7 mouse cellular contexts compared by ENCODE assay signal in genomic region chr8:124947865-124948732, GRCm38 (mm10). TPM values are rescaled to one million over a fixed set of nuclear protein-coding genes. Genes with fewer than 3 reads are reported as not detected.
DNase-seq lines count a peak whose midpoint lies in the region; ATAC-seq lines count a peak whose summit lies in the region.

No protein-coding gene starts in this region.

- peak; percentile 60 for DNase-seq in Muller cell, postnatal 12 days (ENCODE audit: inconsistent ontology term)
- peak; percentile 61 for DNase-seq in cerebellum, adult 11 months
- DNase-seq in left cerebral cortex, postnatal 36 days (ENCODE audit: low spot score in 2 of 2): peak; percentile 54 to 60
- DNase-seq in mesoderm, embryonic 11.5 days (ENCODE audit: low read depth, low spot score): peak; percentile 45
- peak; percentile 23 for DNase-seq in spleen, adult 12 weeks (ENCODE audit: low spot score)

- no peaks in the 10 kb centered on the region for H3K9me3 ChIP-seq in forebrain, embryonic 15.5 days
- H3K9me3 ChIP-seq in hindbrain, embryonic 12.5 days (replicated peaks): no peaks in the 10 kb centered on the region

- peak; percentile 44 for ATAC-seq in forebrain, embryonic 15.5 days (replicated peaks)
- peak; percentile 59 for ATAC-seq in hindbrain, embryonic 12.5 days (ENCODE audit: low FRiP score)

- WGBS in forebrain, embryonic 15.5 days: under 1% methylated on average over 67 of the region's 67 CpGs
- WGBS in hindbrain, embryonic 12.5 days: under 1% methylated on average over 67 of the region's 67 CpGs

- intact Hi-C loops in left cerebral cortex, postnatal 36 days (cut with DNase I): loop anchor here (2.0 to 5.0 kb wide), 2 partner anchors 65 to 84 kb away; partner anchors contain the start of gene Tsnax

- no peaks in the 10 kb centered on the region for H3K27me3 ChIP-seq in forebrain, embryonic 15.5 days
- no peaks in the 10 kb centered on the region for H3K27me3 ChIP-seq in hindbrain, embryonic 12.5 days

- peak overlapping the region; percentile 83 for H3K4me2 ChIP-seq in forebrain, embryonic 15.5 days (replicated peaks)
- H3K4me2 ChIP-seq in hindbrain, embryonic 12.5 days (replicated peaks): peak overlapping the region; percentile 69

- peak overlapping the region; percentile 90 for H3K4me3 ChIP-seq in forebrain, embryonic 15.5 days
- peak overlapping the region; percentile 86 for H3K4me3 ChIP-seq in hindbrain, embryonic 12.5 days

- no peaks in the 10 kb centered on the region for H3K36me3 ChIP-seq in forebrain, embryonic 15.5 days
- no peaks in the 10 kb centered on the region for H3K36me3 ChIP-seq in hindbrain, embryonic 12.5 days

- peak overlapping the region; percentile 82 for H3K9ac ChIP-seq in forebrain, embryonic 15.5 days (replicated peaks)
- H3K9ac ChIP-seq in hindbrain, embryonic 12.5 days: peak overlapping the region; percentile 97

- H3K27ac ChIP-seq in forebrain, embryonic 15.5 days (replicated peaks): peak overlapping the region; percentile 96
- H3K27ac ChIP-seq in hindbrain, embryonic 12.5 days: peak overlapping the region; percentile 98

- H3K4me1 ChIP-seq in forebrain, embryonic 15.5 days: peaks cover 54% of the 10 kb centered on the region
- peaks cover 52% of the 10 kb centered on the region for H3K4me1 ChIP-seq in hindbrain, embryonic 12.5 days

RNA-seq across cellular contexts. Expression of gene Egln1, which starts 1.0 kb away (rescaled TPM):
- 20.0 and 20.9 TPM in 2 replicates for polyA plus RNA-seq in forebrain, embryonic 15.5 days (2015; fragmentation: Nextera tagmentation; extraction: Ambion mirVana)
- 17.3 and 17.5 TPM in 2 replicates for polyA plus RNA-seq in hindbrain, embryonic 12.5 days (2016; fragmentation: Nextera tagmentation; extraction: Ambion mirVana)
- 10 to 100 TPM; 67.3 to 72.4 TPM for total RNA-seq in left cerebral cortex, postnatal 36 days (2021)

RNA-seq across cellular contexts. Expression of gene Sprtn, which starts 50.4 kb away (rescaled TPM):
- polyA plus RNA-seq in forebrain, embryonic 15.5 days (2015; fragmentation: Nextera tagmentation; extraction: Ambion mirVana): 11.9 and 12.0 TPM in 2 replicates
- 15.2 and 17.0 TPM in 2 replicates for polyA plus RNA-seq in hindbrain, embryonic 12.5 days (2016; fragmentation: Nextera tagmentation; extraction: Ambion mirVana)
- total RNA-seq in left cerebral cortex, postnatal 36 days (2021): 10 to 100 TPM; 11.5 to 15.0 TPM

RNA-seq across cellular contexts. Expression of gene Exoc8, which starts 50.6 kb away (rescaled TPM):
- polyA plus RNA-seq in forebrain, embryonic 15.5 days (2015; fragmentation: Nextera tagmentation; extraction: Ambion mirVana): 14.4 and 15.5 TPM in 2 replicates
- polyA plus RNA-seq in hindbrain, embryonic 12.5 days (2016; fragmentation: Nextera tagmentation; extraction: Ambion mirVana): 17.2 and 18.8 TPM in 2 replicates
- 10 to 100 TPM; 34.5 to 35.3 TPM for total RNA-seq in left cerebral cortex, postnatal 36 days (2021)

Comparison
In these comparisons a context has a peak if more than half of its experiments do, and no peak if none do; other contexts are left out.
1. Peak in every context shown above with its lines: DNase-seq, ATAC-seq, H3K4me3 ChIP-seq and H3K27ac ChIP-seq.